Mouse (Mus musculus) CH12.LX (cell line): ENCODE measurements around the gene Npas2. TPM values are rescaled to one million over a fixed set of nuclear protein-coding genes. Genes with fewer than 3 reads are reported as not detected.
A peak's percentile ranks its signal among the peaks of the same experiment; 100 is the strongest.

Experiments used
- DNase-seq: peaks from one replicate; pipeline ENCODE4 v3.0.0-alpha.2; 2013; ENCODE audit errors: extremely low read depth
- H3K27ac ChIP-seq: 2 replicates; pipeline ENCODE4 v1.5.1; 2012; ENCODE audit warnings: low read depth, mild to moderate bottlenecking, control low read depth, moderate library complexity; ENCODE audit not compliant: insufficient read depth
- H3K27me3 ChIP-seq: replicated peaks from 2 replicates; pipeline ENCODE3; 2012; ENCODE audit warnings: inconsistent platforms
- H3K36me3 ChIP-seq, 2 experiments: replicated peaks in 1 of 2; 2 replicates each; pipeline versions ENCODE3 to v1.6.1; 2012; ENCODE audit warnings: inconsistent platforms in 1 of 2, low read length in 1 of 2, mild to moderate bottlenecking in 1 of 2, mixed read lengths in 1 of 2, moderate library complexity in 1 of 2; ENCODE audit not compliant: control insufficient read depth in 1 of 2, insufficient read depth in 1 of 2
- H3K4me1 ChIP-seq, 2 experiments: 2 replicates each; pipeline ENCODE4 v1.6.1; 2012; ENCODE audit warnings: inconsistent platforms in 1 of 2, moderate library complexity in 1 of 2; ENCODE audit not compliant: insufficient read depth in 2 of 2, control insufficient read depth in 1 of 2
- H3K4me2 ChIP-seq: 2 replicates; pipeline ENCODE4 v1.6.1; 2012; ENCODE audit warnings: low read depth, mild to moderate bottlenecking, control low read depth; ENCODE audit not compliant: poor library complexity, insufficient read depth, severe bottlenecking
- H3K4me3 ChIP-seq, 3 experiments: fragments of 150-350 bp in 1 of 3; sonication (generic) in 1 of 3; replicated peaks in 1 of 3; 2 replicates each; pipeline versions ENCODE3 to v1.5.1; 2011 to 2012; ENCODE audit warnings: low read depth in 2 of 3, low read length in 2 of 3, mild to moderate bottlenecking in 2 of 3, moderate library complexity in 2 of 3, control low read depth in 1 of 3, improper control_type of control experiment in 1 of 3, inconsistent platforms in 1 of 3, mixed read lengths in 1 of 3; ENCODE audit not compliant: poor library complexity in 1 of 3
- H3K79me2 ChIP-seq: replicated peaks from 2 replicates; pipeline ENCODE4 v1.6.1; 2012; ENCODE audit warnings: mild to moderate bottlenecking, moderate library complexity; ENCODE audit not compliant: control insufficient read depth, poor library complexity, insufficient read depth, severe bottlenecking; ENCODE audit errors: extremely low read depth
- H3K9ac ChIP-seq: 2 replicates; pipeline ENCODE4 v1.6.1; 2012; ENCODE audit warnings: low read depth, mild to moderate bottlenecking, control low read depth, moderate library complexity; ENCODE audit not compliant: insufficient read depth
- H3K9me3 ChIP-seq: replicated peaks from 2 replicates; pipeline ENCODE3; 2012; ENCODE audit warnings: low read length, inconsistent platforms, mixed read lengths
- CHD1 ChIP-seq: IDR thresholded peaks from 2 replicates; pipeline ENCODE4 v1.6.1; 2012; ENCODE audit warnings: low read depth, low read length, improper control_type of control experiment, inconsistent platforms
- CHD2 ChIP-seq: IDR thresholded peaks from 2 replicates; pipeline ENCODE4 v1.6.1; 2011; ENCODE audit warnings: low read length, improper control_type of control experiment
- CTCF ChIP-seq, 2 experiments: IDR thresholded peaks in 1 of 2; conservative IDR thresholded peaks in 1 of 2; 2 replicates each; pipeline ENCODE4 v1.5.1; 2011 to 2012; ENCODE audit warnings: low read depth in 2 of 2, low read length in 2 of 2, improper control_type of control experiment in 1 of 2, inconsistent platforms in 1 of 2, mild to moderate bottlenecking in 1 of 2, moderate library complexity in 1 of 2
- E2F4 ChIP-seq: IDR thresholded peaks from 2 replicates; pipeline ENCODE4 v1.6.1; 2011; ENCODE audit warnings: low read depth, low read length, improper control_type of control experiment; ENCODE audit not compliant: insufficient replicate concordance
- ELF1 ChIP-seq: IDR thresholded peaks from 2 replicates; pipeline ENCODE4 v1.6.1; 2014; ENCODE audit warnings: low read depth, mild to moderate bottlenecking, inconsistent platforms, low read length, improper control_type of control experiment
- EP300 ChIP-seq: IDR thresholded peaks from 2 replicates; pipeline ENCODE4 v1.6.1; 2011; ENCODE audit warnings: low read length, improper control_type of control experiment
- ETS1 ChIP-seq: conservative IDR thresholded peaks from 2 replicates; pipeline ENCODE4 v1.6.1; 2012; ENCODE audit warnings: low read depth, mild to moderate bottlenecking, inconsistent platforms, low read length, improper control_type of control experiment, moderate library complexity
- GABPA ChIP-seq: IDR thresholded peaks from 2 replicates; pipeline ENCODE4 v1.6.1; 2012; ENCODE audit warnings: low read depth, low read length, improper control_type of control experiment, inconsistent platforms; ENCODE audit not compliant: insufficient replicate concordance
- IRF4 ChIP-seq: IDR thresholded peaks from 2 replicates; pipeline ENCODE4 v1.6.1; 2014; ENCODE audit warnings: low read depth, mild to moderate bottlenecking, inconsistent platforms, low read length, improper control_type of control experiment
- JUN ChIP-seq: IDR thresholded peaks from 2 replicates; pipeline ENCODE4 v1.6.1; 2011; ENCODE audit warnings: low read depth, mild to moderate bottlenecking, low read length, improper control_type of control experiment, moderate library complexity; ENCODE audit not compliant: insufficient read depth
- KAT2A ChIP-seq: IDR thresholded peaks from 2 replicates; pipeline ENCODE4 v1.6.1; 2012; ENCODE audit warnings: low read length, improper control_type of control experiment, inconsistent platforms; ENCODE audit not compliant: insufficient replicate concordance
- MAFK ChIP-seq: IDR thresholded peaks from 2 replicates; pipeline ENCODE4 v1.6.1; 2011; ENCODE audit warnings: low read length, improper control_type of control experiment; ENCODE audit not compliant: insufficient replicate concordance
- MAX ChIP-seq: IDR thresholded peaks from 2 replicates; pipeline ENCODE4 v1.6.1; 2011; ENCODE audit warnings: low read length, improper control_type of control experiment
- MAZ ChIP-seq: IDR thresholded peaks from 2 replicates; pipeline ENCODE4 v1.6.1; 2012; ENCODE audit warnings: low read depth, mild to moderate bottlenecking, inconsistent platforms, low read length, improper control_type of control experiment, moderate library complexity
- MXI1 ChIP-seq: IDR thresholded peaks from 2 replicates; pipeline ENCODE4 v1.6.1; 2011; ENCODE audit warnings: mild to moderate bottlenecking, low read depth, low read length, improper control_type of control experiment
- MYC ChIP-seq: IDR thresholded peaks from 2 replicates; pipeline ENCODE4 v1.6.1; 2011; ENCODE audit warnings: low read depth, mild to moderate bottlenecking, improper control_type of control experiment, low read length
- NELFE ChIP-seq: IDR thresholded peaks from 2 replicates; pipeline ENCODE4 v1.6.1; 2011; ENCODE audit warnings: low read depth, low read length, improper control_type of control experiment
- NRF1 ChIP-seq: IDR thresholded peaks from 2 replicates; pipeline ENCODE4 v1.6.1; 2014; ENCODE audit warnings: low read depth, mild to moderate bottlenecking, inconsistent platforms, low read length, improper control_type of control experiment, moderate library complexity
- PAX5 ChIP-seq: IDR thresholded peaks from 2 replicates; pipeline ENCODE4 v1.6.1; 2012; ENCODE audit warnings: low read length, inconsistent platforms, mixed read lengths
- POLR2A ChIP-seq: IDR thresholded peaks from 2 replicates; pipeline ENCODE4 v1.6.1; 2011; ENCODE audit warnings: low read depth, mild to moderate bottlenecking, improper control_type of control experiment, low read length
- POLR2AphosphoS2 ChIP-seq: IDR thresholded peaks from 2 replicates; pipeline ENCODE4 v1.6.1; 2011; ENCODE audit warnings: low read depth, low read length, improper control_type of control experiment
- RAD21 ChIP-seq: IDR thresholded peaks from 2 replicates; pipeline ENCODE4 v1.6.1; 2011; ENCODE audit warnings: low read depth, mild to moderate bottlenecking, low read length, improper control_type of control experiment, moderate library complexity
- RCOR1 ChIP-seq: conservative IDR thresholded peaks from 2 replicates; pipeline ENCODE4 v1.6.1; 2012; ENCODE audit warnings: low read depth, mild to moderate bottlenecking, inconsistent platforms, low read length, improper control_type of control experiment
- TBP ChIP-seq: conservative IDR thresholded peaks from 2 replicates; pipeline ENCODE4 v1.6.1; 2011; ENCODE audit warnings: low read depth, low read length, improper control_type of control experiment
- UBTF ChIP-seq: IDR thresholded peaks from 2 replicates; pipeline ENCODE4 v1.6.1; 2012; ENCODE audit warnings: low read depth, mild to moderate bottlenecking, inconsistent platforms, low read length, improper control_type of control experiment, moderate library complexity
- USF1 ChIP-seq: IDR thresholded peaks from 2 replicates; pipeline ENCODE4 v1.6.1; 2014; ENCODE audit warnings: low read depth, mild to moderate bottlenecking, inconsistent platforms, low read length, improper control_type of control experiment
- USF2 ChIP-seq: conservative IDR thresholded peaks from 2 replicates; pipeline ENCODE4 v1.6.1; 2011; ENCODE audit warnings: low read depth, low read length, improper control_type of control experiment
- ZC3H11A ChIP-seq: IDR thresholded peaks from 2 replicates; pipeline ENCODE4 v1.6.1; 2012; ENCODE audit warnings: low read depth, mild to moderate bottlenecking, inconsistent platforms, low read length, improper control_type of control experiment
- ZKSCAN1 ChIP-seq: IDR thresholded peaks from 2 replicates; pipeline ENCODE4 v1.6.1; 2012; ENCODE audit warnings: low read depth, inconsistent platforms, low read length, improper control_type of control experiment, borderline replicate concordance
- ZMIZ1 ChIP-seq: IDR thresholded peaks from 2 replicates; pipeline ENCODE4 v1.6.1; 2012; ENCODE audit warnings: low read depth, mild to moderate bottlenecking, inconsistent platforms, low read length, improper control_type of control experiment
- ZNF384 ChIP-seq: IDR thresholded peaks from 2 replicates; pipeline ENCODE4 v1.6.1; 2012; ENCODE audit warnings: low read depth, low read length, improper control_type of control experiment, inconsistent platforms
- dilution Hi-C: fragments of 300-500 bp; cut with MboI; formaldehyde crosslinking; loops from 2 replicates; pipeline ENCODE4 v1.14.3; 2020; ENCODE audit warnings: low sequenced_read_pairs; ENCODE audit not compliant: extremely low pct_unique_long_range_greater_than_20kb, extremely low pct_ligation_motif_present
- in situ Hi-C: fragments of 300-500 bp; cut with MboI; formaldehyde crosslinking; loops from 3 replicates; pipeline ENCODE4 v1.14.3; 2019; ENCODE audit warnings: low sequenced_read_pairs, low pct_ligation_motif_present, low pct_unique_long_range_greater_than_20kb, mixed read lengths
- polyA plus RNA-seq: library from polyadenylated mRNA; unstranded; fragments of >175 nt; gene quantifications from 2 replicates; pipeline ENCODE4 v1.2.1, GENCODE M21; 2012; ENCODE audit warnings: low read depth; ENCODE audit not compliant: insufficient read length
- total RNA-seq, 2 experiments: library from RNA; depleted of rRNA; stranded (reverse); fragments of 300-350 nt in 1 of 2; fragments of >200 nt in 1 of 2; gene quantifications; 2 replicates each; pipeline ENCODE4 v1.2.3; 2012 to 2014

Npas2 gene
- total and polyA plus RNA-seq, 3 experiments: 0.13 TPM; not detected in 2

- Histone ChIP-seq H3K4me2 (peak overlapping the region; percentile 86), H3K4me3 (peak overlapping the region; percentile 49 to 99 (median 62)), H3K79me2 (peaks cover 27% of the 10 kb centered on the region), H3K9ac (peak overlapping the region; percentile 59; the same call in 1 of the 2 replicates), H3K27ac (no peak overlapping the region), H3K27me3 (peaks cover 4% of the 10 kb centered on the region), H3K9me3 (no peaks in the 10 kb centered on the region), H3K4me1 (peaks cover 4 to 26% of the 10 kb centered on the region in 2 experiments; a peak in 2 of 4 replicates), H3K36me3 (peaks cover 25 to 35% of the 10 kb centered on the region in 2 experiments)
- no peak for DNase-seq
- dilution Hi-C loops: no loop called here
- TF ChIP-seq ELF1 (no peak), RCOR1 (no peak), MAFK (no peak)
- in situ Hi-C loops: no loop called here
These were observed 173.5 kb downstream of the Npas2 start for GRCm38 (mm10) chr1:39367045-39367444.

- dilution Hi-C loops: no loop called here
- TF ChIP-seq CHD2: peak; percentile 66; the same call in 1 of the 2 replicates
- TF ChIP-seq RAD21: no peak
- TF ChIP-seq ZMIZ1: no peak; the same call in 1 of the 2 replicates
- peak; percentile 46 for TF ChIP-seq MYC
- no peak; the same call in none of the 2 replicates for TF ChIP-seq NRF1
- TF ChIP-seq CHD1: no peak
- TF ChIP-seq KAT2A: peak; percentile 93
- TF ChIP-seq MAX: peak; percentile 63; the same call in 1 of the 2 replicates
- TF ChIP-seq IRF4: no peak
- TF ChIP-seq MAZ: no peak
- TF ChIP-seq USF1: peak; percentile 36; the same call in 1 of the 2 replicates
- no peak for TF ChIP-seq MAFK
- TF ChIP-seq ZC3H11A: no peak
- peak; percentile 94 for TF ChIP-seq NELFE
- no peak; the same call in 1 of the 2 replicates for TF ChIP-seq GABPA
- no peak for TF ChIP-seq EP300
- no peak for TF ChIP-seq ZNF384
- TF ChIP-seq POLR2AphosphoS2: peak; percentile 75; the same call in 1 of the 2 replicates
- TF ChIP-seq E2F4: no peak
- no peak for TF ChIP-seq USF2
- no peak for TF ChIP-seq CTCF (conservative IDR thresholded peaks at IDR 0.05 in 1 of 2, IDR thresholded peaks at IDR 0.05 in 1 of 2; ENCODE audit: low read depth in 2 of 2, low read length in 2 of 2)
- no peak for TF ChIP-seq ETS1
- peak; percentile 66 for TF ChIP-seq TBP
- TF ChIP-seq MXI1: peak; percentile 49
- TF ChIP-seq JUN: no peak
- no peak for TF ChIP-seq PAX5
- no peak for TF ChIP-seq ZKSCAN1
- TF ChIP-seq UBTF: peak; percentile 74; the same call in 1 of the 2 replicates
- TF ChIP-seq POLR2A: peak; percentile 92
- TF ChIP-seq RCOR1: no peak
These were observed 174.2 kb downstream of the Npas2 start, which contains the start of gene Rpl31 for GRCm38 (mm10) chr1:39367601-39368266. Gene Rpl31, plus strand, starts transcription at chr1:39367842.

More at GRCm38 (mm10) chr1:39367601-39368266, 174.2 kb downstream of the Npas2 start, which contains the start of gene Rpl31:
- Histone ChIP-seq H3K4me3 (peak within 1 kb of the TSS; percentile 83 to 100 (median 99)), H3K9me3 (no peaks in the 10 kb centered on the region), H3K27me3 (no peaks in the 10 kb centered on the region), H3K79me2 (peaks cover 27% of the 10 kb centered on the region), H3K27ac (peak within 1 kb of the TSS; percentile 53), H3K9ac (peak within 1 kb of the TSS; percentile 95), H3K36me3 (peaks cover 32 to 42% of the 10 kb centered on the region in 2 experiments), H3K4me1 (peaks cover 4 to 26% of the 10 kb centered on the region in 2 experiments; a peak in 2 of 4 replicates), H3K4me2 (peak within 1 kb of the TSS; percentile 86)
- in situ Hi-C loops: no loop called here
- peak; percentile 93 for DNase-seq
